Mouse (Mus musculus): ENCODE measurements around the gene Cks1b. TPM values are rescaled to one million over a fixed set of nuclear protein-coding genes. Genes with fewer than 3 reads are reported as not detected.

The Cks1b gene
- total and polyA plus RNA-seq, 3 experiments, result 173 to 270 (median 268) TPM

- H3K79me2 ChIP-seq (replicated peaks; ENCODE audit: control insufficient read depth, extremely low read depth, insufficient read depth, poor library complexity, severe bottlenecking), result no peaks in the 10 kb centered on the region
- in situ Hi-C loops (cut with MboI; ENCODE audit: low pct_ligation_motif_present, low pct_unique_long_range_greater_than_20kb, low sequenced_read_pairs) (no loop called here), dilution Hi-C loops (cut with MboI; ENCODE audit: extremely low pct_ligation_motif_present, extremely low pct_unique_long_range_greater_than_20kb, low sequenced_read_pairs) (no loop called here)
- peak; percentile 24 for DNase-seq (ENCODE audit: extremely low read depth)
- no peak for TF ChIP-seq TBP (conservative IDR thresholded peaks at IDR 0.05; ENCODE audit: low read depth, low read length)
- no peak for TF ChIP-seq JUN (IDR thresholded peaks at IDR 0.05; ENCODE audit: insufficient read depth, low read depth, low read length)
- TF ChIP-seq HCFC1 (IDR thresholded peaks at IDR 0.05; ENCODE audit: low read depth, low read length), result no peak
- TF ChIP-seq CHD2 (IDR thresholded peaks at IDR 0.05; ENCODE audit: low read length), result no peak
- no peak for TF ChIP-seq CTCF (conservative IDR thresholded peaks at IDR 0.05 in 1 of 2, IDR thresholded peaks at IDR 0.05 in 1 of 2; ENCODE audit: low read depth in 2 of 2, low read length in 2 of 2)
- no peak for TF ChIP-seq ZC3H11A (IDR thresholded peaks at IDR 0.05; ENCODE audit: low read depth, low read length)
- no peak for TF ChIP-seq ZNF384 (IDR thresholded peaks at IDR 0.05; ENCODE audit: low read depth, low read length)
- no peak for TF ChIP-seq USF1 (IDR thresholded peaks at IDR 0.05; ENCODE audit: low read depth, low read length)
- TF ChIP-seq MXI1 (IDR thresholded peaks at IDR 0.05; ENCODE audit: low read depth, low read length), result no peak
- TF ChIP-seq RAD21 (IDR thresholded peaks at IDR 0.05; ENCODE audit: low read depth, low read length), result no peak
- TF ChIP-seq CHD1 (IDR thresholded peaks at IDR 0.05; ENCODE audit: low read depth, low read length), result no peak
- peaks cover 20 to 41% of the 10 kb centered on the region in 2 experiments for H3K36me3 ChIP-seq (replicated peaks in 1 of 2; ENCODE audit: control insufficient read depth in 1 of 2, insufficient read depth in 1 of 2, low read length in 1 of 2)
- no peaks in the 10 kb centered on the region for H3K9me3 ChIP-seq (replicated peaks; ENCODE audit: low read length)
- H3K9ac ChIP-seq (ENCODE audit: insufficient read depth, low read depth), result no peak overlapping the region
- H3K27ac ChIP-seq (ENCODE audit: insufficient read depth, low read depth), result no peak overlapping the region
- no peak overlapping the region for H3K4me2 ChIP-seq (ENCODE audit: insufficient read depth, low read depth, poor library complexity, severe bottlenecking)
- H3K27me3 ChIP-seq (replicated peaks), result no peaks in the 10 kb centered on the region
- H3K4me3 ChIP-seq (replicated peaks in 1 of 3; ENCODE audit: low read depth in 2 of 3, low read length in 2 of 3, poor library complexity in 1 of 3), result no peak overlapping the region
- H3K4me1 ChIP-seq (ENCODE audit: control insufficient read depth in 1 of 2, insufficient read depth in 2 of 2), result peaks cover 13 to 36% of the 10 kb centered on the region in 2 experiments
Measured at GRCm38 (mm10) chr3:89451916-89452315, 33.7 kb upstream of the Cks1b start.

DNA sequence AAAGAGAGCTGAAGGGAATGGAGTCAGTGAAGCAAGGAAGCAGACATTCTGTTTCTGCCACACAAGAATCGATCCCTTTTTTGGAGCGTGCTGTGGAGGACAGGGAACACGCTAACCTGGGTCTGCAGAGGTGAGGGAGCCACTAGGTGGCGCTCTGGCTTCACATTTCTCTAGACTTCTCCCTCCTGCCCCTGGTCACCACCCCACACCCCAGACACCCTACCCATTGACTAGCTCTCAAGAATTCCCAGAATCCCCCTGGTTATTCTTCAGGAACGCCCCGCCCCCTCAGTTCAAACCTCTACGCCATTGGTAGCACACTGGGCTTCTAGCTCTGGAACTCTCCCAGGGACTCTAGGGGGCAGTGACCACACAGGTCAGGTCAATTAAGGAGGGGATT lies 31.4 kb upstream of the Cks1b start:
- H3K9ac ChIP-seq (ENCODE audit: insufficient read depth, low read depth), result no peak overlapping the region
- in situ Hi-C loops (cut with MboI; ENCODE audit: low pct_ligation_motif_present, low pct_unique_long_range_greater_than_20kb, low sequenced_read_pairs), result loop anchor here (5.0 kb wide), 1 partner anchor 33 kb away; no protein-coding TSS in a partner anchor
- H3K9me3 ChIP-seq (replicated peaks; ENCODE audit: low read length), result no peaks in the 10 kb centered on the region
- H3K27me3 ChIP-seq (replicated peaks), result no peaks in the 10 kb centered on the region
- H3K36me3 ChIP-seq (replicated peaks in 1 of 2; ENCODE audit: control insufficient read depth in 1 of 2, insufficient read depth in 1 of 2, low read length in 1 of 2), result peaks cover 40 to 65% of the 10 kb centered on the region in 2 experiments
- no peak overlapping the region for H3K4me3 ChIP-seq (replicated peaks in 1 of 3; ENCODE audit: low read depth in 2 of 3, low read length in 2 of 3, poor library complexity in 1 of 3)
- H3K79me2 ChIP-seq (replicated peaks; ENCODE audit: control insufficient read depth, extremely low read depth, insufficient read depth, poor library complexity, severe bottlenecking), result no peaks in the 10 kb centered on the region
- DNase-seq (ENCODE audit: extremely low read depth), result peak; percentile 78
- H3K4me2 ChIP-seq (ENCODE audit: insufficient read depth, low read depth, poor library complexity, severe bottlenecking), result no peak overlapping the region
- H3K27ac ChIP-seq (ENCODE audit: insufficient read depth, low read depth), result no peak overlapping the region
- dilution Hi-C loops (cut with MboI; ENCODE audit: extremely low pct_ligation_motif_present, extremely low pct_unique_long_range_greater_than_20kb, low sequenced_read_pairs), result no loop called here
- peak; percentile 75 to 84 for TF ChIP-seq CTCF (conservative IDR thresholded peaks at IDR 0.05 in 1 of 2, IDR thresholded peaks at IDR 0.05 in 1 of 2; ENCODE audit: low read depth in 2 of 2, low read length in 2 of 2)
- peak; percentile 74 for TF ChIP-seq RAD21 (IDR thresholded peaks at IDR 0.05; ENCODE audit: low read depth, low read length)
- TF ChIP-seq SMC3 (IDR thresholded peaks at IDR 0.05; ENCODE audit: low read depth, low read length), result peak; percentile 69
- no peak for TF ChIP-seq CHD2 (IDR thresholded peaks at IDR 0.05; ENCODE audit: low read length)
- no peak for TF ChIP-seq ZKSCAN1 (IDR thresholded peaks at IDR 0.05; ENCODE audit: borderline replicate concordance, low read depth, low read length)
- TF ChIP-seq IRF4 (IDR thresholded peaks at IDR 0.05; ENCODE audit: low read depth, low read length), result peak; percentile 16; the same call in 1 of the 2 replicates
- TF ChIP-seq MXI1 (IDR thresholded peaks at IDR 0.05; ENCODE audit: low read depth, low read length), result no peak
- TF ChIP-seq POLR2A (IDR thresholded peaks at IDR 0.05; ENCODE audit: low read depth, low read length), result no peak
- no peak for TF ChIP-seq E2F4 (IDR thresholded peaks at IDR 0.05; ENCODE audit: insufficient replicate concordance, low read depth, low read length)
- TF ChIP-seq JUND (conservative IDR thresholded peaks at IDR 0.05; ENCODE audit: low read depth, low read length), result no peak
- no peak for TF ChIP-seq MAFK (IDR thresholded peaks at IDR 0.05; ENCODE audit: insufficient replicate concordance, low read length)
- TF ChIP-seq HCFC1 (IDR thresholded peaks at IDR 0.05; ENCODE audit: low read depth, low read length), result no peak
- H3K4me1 ChIP-seq (ENCODE audit: control insufficient read depth in 1 of 2, insufficient read depth in 2 of 2), result peaks cover 11 to 28% of the 10 kb centered on the region in 2 experiments

All from CH12.LX (cell line).